Mouse (Mus musculus): ENCODE data around the gene Xrn1. TPM values are rescaled to one million over a fixed set of nuclear protein-coding genes. Genes with fewer than 3 reads are reported as not detected.
"Not testable (repeated sequence)": the region's sequence is repeated elsewhere in the genome, so short reads cannot be mapped to it uniquely, and the experiment has no call there.

Gene Xrn1
- 16.4 and 20.7 TPM in 2 replicates for polyA plus RNA-seq (2014; fragmentation: Nextera tagmentation; extraction: Ambion mirVana)

DNA sequence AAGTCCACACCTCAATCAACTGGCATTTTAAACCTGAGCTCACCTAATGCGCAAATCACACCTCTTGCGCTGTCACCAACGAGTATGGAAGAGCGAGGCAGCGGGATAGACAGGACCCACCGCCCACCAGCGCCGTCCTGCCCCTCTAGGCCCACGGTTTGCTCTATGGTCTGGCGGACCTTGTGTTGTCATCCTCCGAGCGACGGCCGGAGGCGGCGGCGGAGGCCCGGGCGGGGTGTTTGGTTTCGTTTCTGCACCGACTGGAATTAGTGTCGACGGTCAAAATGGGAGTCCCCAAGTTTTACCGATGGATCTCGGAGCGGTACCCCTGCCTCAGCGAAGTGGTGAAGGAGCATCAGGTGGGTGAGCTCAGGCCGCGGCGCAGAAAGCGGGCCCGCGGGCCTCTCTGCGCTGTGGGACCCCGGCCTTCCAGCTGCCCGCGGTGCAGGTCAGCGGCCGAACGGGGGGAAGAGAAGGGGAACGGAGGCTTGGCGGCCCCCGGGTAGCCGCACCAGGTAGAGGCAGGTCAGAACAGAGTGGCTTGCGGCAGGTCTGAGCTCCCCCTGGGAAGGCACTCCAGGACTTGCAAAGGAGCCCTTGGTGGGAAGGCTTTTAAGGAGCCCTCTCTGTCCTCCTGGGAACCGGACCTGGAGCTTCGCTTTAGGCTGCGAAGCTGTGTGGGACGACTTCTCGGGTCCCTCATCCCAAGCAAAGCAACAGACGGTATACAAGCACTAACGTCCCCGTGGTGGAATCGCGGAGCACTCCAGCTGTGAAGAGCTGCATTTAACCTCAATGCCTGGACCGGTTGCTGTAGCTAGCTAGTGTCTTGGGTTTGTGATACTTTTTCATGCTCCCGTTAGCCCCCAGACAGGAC is at the start of gene Xrn1:
Gene Xrn1, plus strand, starts transcription at position 176 of the 877 bp plus-strand sequence.
- peaks cover 17% of the 10 kb centered on the region for H3K36me3 ChIP-seq (replicated peaks; ENCODE audit: control insufficient read depth, insufficient read depth)
- peak within 1 kb of the TSS; percentile 90 for H3K27ac ChIP-seq
- ATAC-seq (ENCODE audit: low FRiP score) (peak; percentile 99), DNase-seq (ENCODE audit: low spot score) (peak; percentile 92)
- H3K4me2 ChIP-seq (replicated peaks): peak within 1 kb of the TSS; percentile 62
- H3K9me3 ChIP-seq (ENCODE audit: control insufficient read depth, low read length): no peaks in the 10 kb centered on the region
- no peaks in the 10 kb centered on the region for H3K27me3 ChIP-seq (ENCODE audit: control insufficient read depth, insufficient read depth, low read length)
- peak within 1 kb of the TSS; percentile 94 for H3K9ac ChIP-seq
- H3K4me3 ChIP-seq (replicated peaks; ENCODE audit: low read length): peak within 1 kb of the TSS; percentile 95
- H3K4me1 ChIP-seq (replicated peaks; ENCODE audit: control insufficient read depth, insufficient read depth, low read length): 0 out of 2 replicates have a peak, but pooled peaks cover 5% of the 10 kb centered on the region
- WGBS: under 1% methylated on average over 57 of the region's 57 CpGs

GRCm38 (mm10) chr9:95932855-95933254 is 21.7 kb upstream of the Xrn1 start:
- no peak for DNase-seq (ENCODE audit: low spot score)
- ATAC-seq (ENCODE audit: low FRiP score): no peak
- H3K36me3 ChIP-seq (replicated peaks; ENCODE audit: control insufficient read depth, insufficient read depth): peaks cover 33% of the 10 kb centered on the region
- no peak overlapping the region for H3K27ac ChIP-seq
- H3K4me3 ChIP-seq (replicated peaks; ENCODE audit: low read length): no peak overlapping the region
- H3K9ac ChIP-seq: no peak overlapping the region
- H3K27me3 ChIP-seq (ENCODE audit: control insufficient read depth, insufficient read depth, low read length): no peaks in the 10 kb centered on the region
- H3K4me1 ChIP-seq (replicated peaks; ENCODE audit: control insufficient read depth, insufficient read depth, low read length): no peaks in the 10 kb centered on the region
- no peak overlapping the region for H3K4me2 ChIP-seq (replicated peaks)
- H3K9me3 ChIP-seq (ENCODE audit: control insufficient read depth, low read length): no peaks in the 10 kb centered on the region

- Histone ChIP-seq H3K4me3 (replicated peaks; ENCODE audit: low read length) (peak overlapping the region; percentile 95; the same call in 1 of the 2 replicates), H3K9ac (no peak overlapping the region), H3K4me2 (replicated peaks) (peak overlapping the region; percentile 62), H3K36me3 (replicated peaks; ENCODE audit: control insufficient read depth, insufficient read depth) (peaks cover 18% of the 10 kb centered on the region), H3K4me1 (replicated peaks; ENCODE audit: control insufficient read depth, insufficient read depth, low read length) (0 out of 2 replicates have a peak, but pooled peaks cover 5% of the 10 kb centered on the region), H3K27ac (no peak overlapping the region), H3K9me3 (ENCODE audit: control insufficient read depth, low read length) (no peaks in the 10 kb centered on the region), H3K27me3 (ENCODE audit: control insufficient read depth, insufficient read depth, low read length) (no peaks in the 10 kb centered on the region)
- no peak for ATAC-seq (ENCODE audit: low FRiP score)
- WGBS: 87% methylated on average over 4 of the region's 4 CpGs
- no peak for DNase-seq (ENCODE audit: low spot score)
Observed at GRCm38 (mm10) chr9:95953658-95954057, 902 bp upstream of the Xrn1 start.

DNA sequence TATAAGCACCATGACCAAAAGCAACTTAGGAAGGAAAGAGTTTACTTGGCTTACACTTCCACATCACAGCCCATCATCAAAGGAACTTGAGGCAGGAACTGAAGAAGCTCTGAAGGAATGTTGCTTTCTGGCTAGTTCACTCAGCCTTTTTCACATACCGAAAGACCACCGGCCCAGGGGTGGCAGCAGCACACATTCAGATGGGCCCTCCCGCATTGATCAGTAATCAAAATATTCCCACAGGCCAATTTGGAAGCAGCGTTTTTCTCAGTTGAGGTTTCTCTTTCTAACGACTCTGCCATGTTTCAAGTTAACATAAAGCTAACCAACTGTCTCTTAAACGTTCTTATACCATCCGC is 355 bp upstream of the Xrn1 start:
- WGBS: 1% methylated on average over 7 of the region's 7 CpGs
- H3K27me3 ChIP-seq (ENCODE audit: control insufficient read depth, insufficient read depth, low read length): no peaks in the 10 kb centered on the region
- DNase-seq (ENCODE audit: low spot score): no peak
- H3K36me3 ChIP-seq (replicated peaks; ENCODE audit: control insufficient read depth, insufficient read depth): peaks cover 14% of the 10 kb centered on the region
- H3K9me3 ChIP-seq (ENCODE audit: control insufficient read depth, low read length): no peaks in the 10 kb centered on the region
- H3K4me3 ChIP-seq (replicated peaks; ENCODE audit: low read length): peak overlapping the region; percentile 95
- peak overlapping the region; percentile 94 for H3K9ac ChIP-seq
- H3K4me2 ChIP-seq (replicated peaks): peak overlapping the region; percentile 62
- 0 out of 2 replicates have a peak, but pooled peaks cover 5% of the 10 kb centered on the region for H3K4me1 ChIP-seq (replicated peaks; ENCODE audit: control insufficient read depth, insufficient read depth, low read length)
- H3K27ac ChIP-seq: peak overlapping the region; percentile 90
- ATAC-seq (ENCODE audit: low FRiP score): peak; percentile 90

DNA sequence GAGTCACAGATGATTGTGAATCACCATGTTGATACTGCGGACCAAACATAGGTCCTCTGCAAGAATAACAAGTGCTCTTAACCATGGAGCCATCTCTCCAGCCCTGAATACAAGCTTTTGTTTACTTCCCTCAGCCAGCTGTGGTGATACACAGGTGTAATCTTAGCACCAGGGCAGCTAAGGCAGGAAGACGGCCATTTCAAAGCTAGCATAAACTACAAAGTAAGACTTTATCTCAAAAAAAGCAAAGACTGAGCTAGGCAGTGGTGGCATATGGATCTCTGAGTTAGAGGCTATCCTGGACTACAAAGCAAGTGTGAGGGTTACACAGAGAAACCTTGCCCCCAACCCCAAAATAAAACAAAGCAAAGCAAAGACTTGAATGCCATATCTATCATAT is 3.1 kb downstream of the Xrn1 start:
- 0 out of 2 replicates have a peak, but pooled peaks cover 5% of the 10 kb centered on the region for H3K4me1 ChIP-seq (replicated peaks; ENCODE audit: control insufficient read depth, insufficient read depth, low read length)
- H3K27me3 ChIP-seq (ENCODE audit: control insufficient read depth, insufficient read depth, low read length): no peaks in the 10 kb centered on the region
- H3K9me3 ChIP-seq (ENCODE audit: control insufficient read depth, low read length): no peaks in the 10 kb centered on the region
- H3K9ac ChIP-seq: no peak overlapping the region
- no peak overlapping the region for H3K4me3 ChIP-seq (replicated peaks; ENCODE audit: low read length)
- DNase-seq (ENCODE audit: low spot score) (no peak), ATAC-seq (ENCODE audit: low FRiP score) (no peak)
- no peak overlapping the region for H3K27ac ChIP-seq
- no peak overlapping the region for H3K4me2 ChIP-seq (replicated peaks)
- peaks cover 9% of the 10 kb centered on the region; the same call in 1 of the 2 replicates for H3K36me3 ChIP-seq (replicated peaks; ENCODE audit: control insufficient read depth, insufficient read depth)
- 93% methylated on average over 2 of the region's 2 CpGs for WGBS

DNA sequence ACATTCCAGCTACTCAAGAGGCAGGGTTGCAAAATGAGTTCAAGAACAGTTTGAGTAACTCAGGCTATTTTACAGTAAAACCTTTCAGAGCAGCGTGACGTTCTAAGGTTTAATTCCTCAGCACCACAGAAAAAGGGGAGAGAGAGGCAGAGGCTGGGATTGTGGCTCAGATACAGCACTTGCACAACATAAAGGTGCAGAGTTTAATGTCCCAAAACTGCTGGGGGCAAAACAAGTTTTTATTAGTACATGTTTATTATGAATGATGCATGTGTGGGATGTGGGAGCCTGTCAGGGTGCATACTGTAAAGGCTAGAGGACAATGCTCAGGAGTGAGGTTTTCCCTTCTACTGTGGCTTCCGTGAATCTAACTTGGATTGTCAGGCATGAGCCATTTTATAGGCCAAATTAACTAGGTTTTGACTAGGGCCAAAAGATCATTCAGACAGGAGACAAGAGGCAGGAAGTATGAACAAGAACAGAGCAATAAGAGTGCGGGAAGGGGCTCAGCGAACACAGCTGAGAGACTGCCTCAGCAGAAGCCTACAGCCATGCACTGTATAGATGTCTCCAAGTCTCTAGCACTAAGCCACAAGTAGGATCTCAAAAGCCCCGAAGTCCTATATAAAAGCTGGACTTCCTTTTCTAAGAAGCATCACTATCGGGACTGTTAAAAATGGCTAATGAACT is 3.6 kb downstream of the Xrn1 start:
- WGBS: 94% methylated on average over 7 of the region's 7 CpGs
- Histone ChIP-seq H3K9ac (no peak overlapping the region), H3K27ac (no peak overlapping the region), H3K4me2 (replicated peaks) (no peak overlapping the region), H3K9me3 (ENCODE audit: control insufficient read depth, low read length) (no peaks in the 10 kb centered on the region), H3K36me3 (replicated peaks; ENCODE audit: control insufficient read depth, insufficient read depth) (peaks cover 9% of the 10 kb centered on the region; the same call in 1 of the 2 replicates), H3K4me1 (replicated peaks; ENCODE audit: control insufficient read depth, insufficient read depth, low read length) (0 out of 2 replicates have a peak, but pooled peaks cover 5% of the 10 kb centered on the region), H3K27me3 (ENCODE audit: control insufficient read depth, insufficient read depth, low read length) (no peaks in the 10 kb centered on the region), H3K4me3 (replicated peaks; ENCODE audit: low read length) (no peak overlapping the region)
- ATAC-seq (ENCODE audit: low FRiP score): no peak
- no peak for DNase-seq (ENCODE audit: low spot score)

GRCm38 (mm10) chr9:95958731-95959105 is 4.2 kb downstream of the Xrn1 start:
- H3K4me1 ChIP-seq (replicated peaks; ENCODE audit: control insufficient read depth, insufficient read depth, low read length); H3K4me3 ChIP-seq (replicated peaks; ENCODE audit: low read length); H3K9me3 ChIP-seq (ENCODE audit: control insufficient read depth, low read length); H3K36me3 ChIP-seq (replicated peaks; ENCODE audit: control insufficient read depth, insufficient read depth); ATAC-seq (ENCODE audit: low FRiP score); DNase-seq (ENCODE audit: low spot score); H3K4me2 ChIP-seq (replicated peaks); H3K27me3 ChIP-seq (ENCODE audit: control insufficient read depth, insufficient read depth, low read length); H3K27ac ChIP-seq; H3K9ac ChIP-seq: not testable (repeated sequence)
- WGBS: 96% methylated on average over 2 of the region's 2 CpGs

DNA sequence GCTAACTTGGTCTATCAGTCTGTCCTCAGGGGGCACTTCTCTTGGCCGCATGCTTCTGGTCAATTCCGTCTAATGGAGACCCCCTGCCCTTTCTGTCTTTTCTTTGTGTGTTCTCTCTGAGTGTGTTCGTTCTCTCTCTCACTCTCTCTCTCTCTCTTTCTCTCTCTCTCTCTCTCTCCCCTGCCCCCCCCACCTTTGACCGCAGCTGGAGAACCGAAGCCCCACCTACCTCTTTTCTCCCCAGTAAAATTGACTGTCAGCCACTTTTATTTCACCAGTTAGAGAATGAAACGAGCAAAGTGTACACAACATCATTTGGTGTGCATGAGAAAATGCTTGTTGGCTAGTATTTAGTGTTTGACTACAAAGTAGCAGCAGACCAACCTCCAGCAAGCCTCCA is 4.7 kb downstream of the Xrn1 start:
- DNase-seq (ENCODE audit: low spot score) (no peak), ATAC-seq (ENCODE audit: low FRiP score) (no peak)
- WGBS: 80% methylated on average over 6 of the region's 6 CpGs
- H3K27me3 ChIP-seq (ENCODE audit: control insufficient read depth, insufficient read depth, low read length): no peaks in the 10 kb centered on the region
- peaks cover 13% of the 10 kb centered on the region for H3K36me3 ChIP-seq (replicated peaks; ENCODE audit: control insufficient read depth, insufficient read depth)
- H3K4me3 ChIP-seq (replicated peaks; ENCODE audit: low read length): no peak overlapping the region
- H3K4me2 ChIP-seq (replicated peaks): no peak overlapping the region
- H3K9ac ChIP-seq: no peak overlapping the region
- no peaks in the 10 kb centered on the region for H3K9me3 ChIP-seq (ENCODE audit: control insufficient read depth, low read length)
- H3K27ac ChIP-seq: no peak overlapping the region
- H3K4me1 ChIP-seq (replicated peaks; ENCODE audit: control insufficient read depth, insufficient read depth, low read length): 0 out of 2 replicates have a peak, but pooled peaks cover 5% of the 10 kb centered on the region

DNA sequence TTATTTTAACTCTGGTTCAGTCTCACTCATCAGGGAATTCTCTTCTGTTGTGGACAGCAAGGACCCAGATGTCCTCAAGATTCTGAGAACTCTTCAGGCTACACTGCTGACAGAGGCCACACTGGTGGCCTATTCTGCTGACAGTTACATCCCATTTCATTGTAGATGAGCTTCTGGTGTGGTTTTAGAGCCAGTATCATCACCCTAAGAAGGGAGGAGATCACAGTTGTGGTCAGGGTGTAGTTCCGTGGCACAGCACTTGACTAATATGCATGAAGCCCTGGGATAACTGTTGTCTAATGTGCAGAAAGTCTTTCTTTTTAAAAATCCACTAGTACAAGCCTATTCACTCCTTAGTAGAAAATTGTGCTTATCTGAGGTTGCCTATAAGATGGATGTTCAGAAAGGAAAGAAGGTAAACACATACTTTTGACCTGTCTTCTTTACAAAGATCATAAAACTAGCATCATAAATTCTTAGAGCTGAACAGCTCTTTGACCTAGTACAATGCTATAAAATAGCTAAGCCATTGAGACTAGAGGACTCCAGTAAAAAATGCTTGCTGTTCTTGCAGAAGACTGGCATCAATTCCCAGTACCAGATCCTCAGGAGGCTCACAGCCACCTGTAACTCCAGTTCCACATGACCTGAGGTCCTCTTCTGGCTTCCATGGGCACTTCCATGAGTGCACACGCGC is 5.3 kb downstream of the Xrn1 start:
- no peak overlapping the region for H3K27ac ChIP-seq
- WGBS: 91% methylated on average over 3 of the region's 3 CpGs
- H3K9me3 ChIP-seq (ENCODE audit: control insufficient read depth, low read length): no peaks in the 10 kb centered on the region
- no peak overlapping the region for H3K4me3 ChIP-seq (replicated peaks; ENCODE audit: low read length)
- no peak for ATAC-seq (ENCODE audit: low FRiP score)
- H3K27me3 ChIP-seq (ENCODE audit: control insufficient read depth, insufficient read depth, low read length): no peaks in the 10 kb centered on the region
- no peak overlapping the region for H3K9ac ChIP-seq
- H3K4me1 ChIP-seq (replicated peaks; ENCODE audit: control insufficient read depth, insufficient read depth, low read length): 0 out of 2 replicates have a peak, but pooled peaks cover 5% of the 10 kb centered on the region
- H3K36me3 ChIP-seq (replicated peaks; ENCODE audit: control insufficient read depth, insufficient read depth): peaks cover 19% of the 10 kb centered on the region
- H3K4me2 ChIP-seq (replicated peaks): no peak overlapping the region
- DNase-seq (ENCODE audit: low spot score): no peak

Data from hindbrain, embryonic 14.5 days (tissue).